Mouse (Mus musculus): ENCODE results near the gene Gabbr2. TPM values are rescaled to one million over a fixed set of nuclear protein-coding genes. Genes with fewer than 3 reads are reported as not detected.

Gene Gabbr2
- polyA plus RNA-seq, 1 experiment from 2014 or later: 0.04 TPM

DNA sequence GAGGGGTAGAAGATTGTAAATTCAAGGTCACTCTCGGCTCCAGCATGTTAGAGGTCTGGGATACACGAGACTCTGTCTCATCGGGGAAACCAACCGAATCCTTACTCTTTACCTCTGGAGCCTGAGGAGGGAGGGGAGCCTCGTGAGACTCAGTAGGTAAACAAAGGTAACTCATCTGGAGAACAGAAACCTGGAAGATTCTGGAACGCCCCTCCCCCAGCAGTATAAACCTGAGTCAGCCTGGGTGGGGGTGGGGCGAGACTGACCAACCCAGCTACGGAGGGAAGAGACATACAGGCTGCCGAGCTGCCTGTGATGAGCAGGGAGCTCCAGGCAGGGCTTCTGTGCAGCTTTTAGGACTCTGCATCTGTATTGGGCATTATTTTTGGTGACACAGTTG, 362.8 kb downstream of the Gabbr2 start:
- Histone ChIP-seq H3K36me3 (no peaks in the 10 kb centered on the region), H3K4me3 (no peak overlapping the region), H3K4me2 (peak overlapping the region; percentile 32; the same call in 1 of the 2 replicates), H3K9me3 (replicated peaks) (no peaks in the 10 kb centered on the region), H3K27me3 (no peaks in the 10 kb centered on the region), H3K27ac (no peak overlapping the region), H3K9ac (no peak overlapping the region), H3K4me1 (replicated peaks) (peaks cover 7% of the 10 kb centered on the region; the same call in 1 of the 2 replicates)
- 32% methylated on average over 9 of the region's 9 CpGs for WGBS
- ATAC-seq (replicated peaks; ENCODE audit: insufficient number of reproducible peaks, insufficient read depth, low FRiP score, low read depth): no peak

DNA sequence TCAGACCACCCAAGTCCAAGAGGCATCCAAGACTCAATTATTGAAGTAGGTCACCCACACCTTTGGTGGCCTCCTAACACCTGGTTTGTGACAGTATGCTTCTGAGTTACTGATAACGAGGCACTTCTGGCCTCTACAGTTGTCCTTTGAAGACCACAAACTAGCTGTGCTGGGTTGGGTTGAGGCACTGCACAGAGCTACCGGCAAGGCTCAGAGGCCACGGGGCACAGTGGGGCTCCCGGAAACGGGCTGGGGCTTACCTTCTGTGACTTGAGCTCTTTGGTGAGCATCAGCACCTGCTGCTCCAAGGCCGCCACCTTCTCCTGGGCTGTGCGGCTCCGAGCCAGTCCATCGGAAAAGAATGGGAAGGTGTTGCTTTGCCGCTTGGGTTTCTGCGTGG, 363.6 kb downstream of the Gabbr2 start:
- ATAC-seq (replicated peaks; ENCODE audit: insufficient number of reproducible peaks, insufficient read depth, low FRiP score, low read depth): no peak
- WGBS: 70% methylated on average over 11 of the region's 11 CpGs
- Histone ChIP-seq H3K4me3 (no peak overlapping the region), H3K27ac (no peak overlapping the region), H3K4me1 (replicated peaks) (peaks cover 7% of the 10 kb centered on the region; the same call in 1 of the 2 replicates), H3K9ac (no peak overlapping the region), H3K36me3 (no peaks in the 10 kb centered on the region), H3K27me3 (no peaks in the 10 kb centered on the region), H3K4me2 (no peak overlapping the region), H3K9me3 (replicated peaks) (no peaks in the 10 kb centered on the region)

DNA sequence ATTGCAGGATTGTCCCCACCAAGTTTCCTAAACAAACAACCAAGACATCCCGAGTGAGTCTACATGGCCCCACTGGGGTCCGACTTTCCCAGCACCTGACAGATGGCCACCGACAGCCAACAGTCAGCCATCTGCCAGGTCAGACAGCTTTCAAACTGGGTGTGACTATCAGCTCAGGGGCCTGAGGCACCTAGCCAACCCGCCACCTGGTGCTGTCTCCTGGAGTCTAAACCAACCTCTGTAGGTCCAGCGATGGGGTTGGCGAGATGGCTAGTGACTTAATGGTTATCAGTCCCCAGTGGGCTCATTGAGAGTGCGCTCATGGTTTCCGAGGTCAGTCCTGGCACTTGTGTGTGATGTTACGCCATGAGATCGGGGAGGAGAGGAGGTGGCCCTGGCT, 366.6 kb downstream of the Gabbr2 start:
- no peak overlapping the region for H3K4me3 ChIP-seq
- no peak for ATAC-seq (replicated peaks; ENCODE audit: insufficient number of reproducible peaks, insufficient read depth, low FRiP score, low read depth)
- no peaks in the 10 kb centered on the region for H3K36me3 ChIP-seq
- H3K9me3 ChIP-seq (replicated peaks): no peaks in the 10 kb centered on the region
- 73% methylated on average over 10 of the region's 10 CpGs for WGBS
- H3K9ac ChIP-seq: no peak overlapping the region
- no peak overlapping the region for H3K27ac ChIP-seq
- no peak overlapping the region for H3K4me2 ChIP-seq
- peaks cover 12% of the 10 kb centered on the region for H3K4me1 ChIP-seq (replicated peaks)
- H3K27me3 ChIP-seq: peaks cover 9% of the 10 kb centered on the region

DNA sequence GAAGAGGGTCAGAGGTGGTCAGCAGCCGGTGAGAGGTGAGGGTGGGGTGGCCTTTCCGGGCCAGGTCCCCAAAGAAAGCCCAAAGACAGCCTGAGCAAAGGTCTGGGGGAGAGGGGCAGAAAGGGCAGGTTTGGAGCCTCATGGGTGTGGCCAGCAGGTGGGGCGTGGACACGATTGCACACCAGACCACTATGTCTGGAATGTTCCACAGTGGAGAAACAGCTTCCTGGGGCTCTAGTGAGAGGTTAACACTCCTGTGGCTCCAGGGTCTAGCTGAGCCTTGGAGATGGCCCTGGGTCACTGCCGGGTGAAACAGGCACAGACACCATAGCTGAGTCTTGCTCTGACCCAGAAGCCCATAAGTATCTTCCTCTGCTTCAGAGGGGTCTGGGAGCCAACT, 368.7 kb downstream of the Gabbr2 start:
- 71% methylated on average over 5 of the region's 5 CpGs for WGBS
- no peak overlapping the region for H3K27ac ChIP-seq
- H3K4me1 ChIP-seq (replicated peaks): peaks cover 9% of the 10 kb centered on the region
- H3K36me3 ChIP-seq: no peaks in the 10 kb centered on the region
- no peak for ATAC-seq (replicated peaks; ENCODE audit: insufficient number of reproducible peaks, insufficient read depth, low FRiP score, low read depth)
- H3K4me3 ChIP-seq: no peak overlapping the region
- no peaks in the 10 kb centered on the region for H3K9me3 ChIP-seq (replicated peaks)
- peaks cover 27% of the 10 kb centered on the region for H3K27me3 ChIP-seq
- no peak overlapping the region for H3K4me2 ChIP-seq
- no peak overlapping the region for H3K9ac ChIP-seq

DNA sequence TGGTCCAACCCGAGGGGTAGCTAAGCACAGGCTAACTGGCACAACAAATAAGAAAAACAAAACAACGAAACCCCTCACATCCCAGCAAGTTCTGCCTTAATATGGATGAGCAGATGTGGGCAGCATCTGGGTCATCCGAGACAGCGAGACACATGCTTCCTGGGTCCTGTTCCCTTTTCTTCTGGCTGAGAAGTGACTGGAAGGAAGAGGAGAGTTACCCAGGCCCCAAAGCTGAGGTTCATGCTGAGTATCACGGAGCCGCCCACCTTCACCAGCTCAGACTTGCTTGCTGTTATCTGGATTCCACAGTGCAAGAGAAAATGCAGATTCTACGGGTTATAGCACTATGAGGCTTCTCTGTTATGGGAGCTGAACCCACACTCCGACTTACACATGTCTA, 370.7 kb downstream of the Gabbr2 start:
- Histone ChIP-seq H3K27me3 (peaks cover 39% of the 10 kb centered on the region), H3K4me1 (replicated peaks) (peaks cover 9% of the 10 kb centered on the region), H3K9me3 (replicated peaks) (no peaks in the 10 kb centered on the region), H3K27ac (no peak overlapping the region), H3K4me2 (no peak overlapping the region), H3K36me3 (no peaks in the 10 kb centered on the region), H3K4me3 (no peak overlapping the region), H3K9ac (no peak overlapping the region)
- WGBS: 72% methylated on average over 8 of the region's 8 CpGs
- no peak for ATAC-seq (replicated peaks; ENCODE audit: insufficient number of reproducible peaks, insufficient read depth, low FRiP score, low read depth)

DNA sequence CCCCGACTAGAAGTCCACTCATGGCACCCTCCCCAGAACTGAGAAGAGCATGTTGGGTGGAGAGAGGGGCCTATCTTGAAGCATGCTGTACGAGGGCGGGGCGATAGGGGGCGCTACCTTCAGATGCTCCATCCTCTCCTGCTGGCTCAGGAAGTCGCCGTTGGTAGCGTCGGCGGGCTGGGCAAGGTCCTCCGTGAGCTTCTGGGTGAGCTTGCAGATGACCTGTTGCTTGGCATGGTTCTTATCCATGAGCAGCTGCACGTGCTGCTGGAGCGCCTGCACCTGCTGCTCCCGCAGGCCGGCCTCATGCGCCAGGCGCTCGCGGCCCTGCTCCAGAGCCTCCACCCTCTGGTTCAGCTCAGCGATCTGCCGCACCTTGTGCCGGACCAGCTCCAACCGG, 371.3 kb downstream of the Gabbr2 start:
- H3K36me3 ChIP-seq: no peaks in the 10 kb centered on the region
- WGBS: 15% methylated on average over 23 of the region's 23 CpGs
- no peak for ATAC-seq (replicated peaks; ENCODE audit: insufficient number of reproducible peaks, insufficient read depth, low FRiP score, low read depth)
- no peaks in the 10 kb centered on the region for H3K9me3 ChIP-seq (replicated peaks)
- H3K4me3 ChIP-seq: no peak overlapping the region
- H3K27ac ChIP-seq: no peak overlapping the region
- no peak overlapping the region for H3K9ac ChIP-seq
- peak overlapping the region; percentile 3; the same call in 1 of the 2 replicates for H3K4me2 ChIP-seq
- peaks cover 9% of the 10 kb centered on the region for H3K4me1 ChIP-seq (replicated peaks)
- H3K27me3 ChIP-seq: peaks cover 42% of the 10 kb centered on the region

DNA sequence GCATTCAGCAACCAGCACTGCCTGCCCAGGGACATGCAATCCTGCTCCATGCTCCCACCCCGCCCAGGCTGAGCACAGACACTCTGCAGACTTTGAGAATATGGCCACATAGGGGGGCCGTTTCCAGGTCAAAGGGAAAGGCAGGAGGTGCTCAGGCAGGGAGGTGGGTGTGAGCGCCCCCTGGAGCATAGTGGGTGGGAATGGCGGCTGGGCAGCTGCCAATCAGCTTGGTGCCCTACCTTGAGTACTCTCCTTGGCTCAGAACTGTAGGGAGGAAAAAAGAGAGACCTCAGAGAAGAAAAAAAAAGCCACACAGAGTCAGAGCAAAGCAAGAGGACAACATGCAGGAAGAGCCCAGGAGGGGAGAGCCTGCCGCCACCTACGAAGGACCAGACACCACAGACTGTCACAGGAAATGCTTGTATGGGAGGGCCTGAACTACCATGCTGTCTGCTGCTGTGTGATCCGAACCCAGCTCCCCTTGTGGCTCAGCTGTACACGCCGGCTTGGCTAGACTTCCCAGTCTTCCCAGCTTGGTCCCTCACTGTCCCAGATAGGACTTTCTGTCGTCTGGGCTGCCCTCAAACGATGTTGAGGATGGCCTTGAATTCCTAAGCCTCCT, 373.4 kb downstream of the Gabbr2 start:
- H3K36me3 ChIP-seq: no peaks in the 10 kb centered on the region
- H3K27me3 ChIP-seq: peaks cover 60% of the 10 kb centered on the region
- H3K4me1 ChIP-seq (replicated peaks): peaks cover 11% of the 10 kb centered on the region
- no peak overlapping the region for H3K9ac ChIP-seq
- no peak overlapping the region for H3K4me3 ChIP-seq
- 56% methylated on average over 11 of the region's 11 CpGs for WGBS
- no peak overlapping the region for H3K27ac ChIP-seq
- no peak overlapping the region for H3K4me2 ChIP-seq
- ATAC-seq (replicated peaks; ENCODE audit: insufficient number of reproducible peaks, insufficient read depth, low FRiP score, low read depth): no peak
- H3K9me3 ChIP-seq (replicated peaks): no peaks in the 10 kb centered on the region

DNA sequence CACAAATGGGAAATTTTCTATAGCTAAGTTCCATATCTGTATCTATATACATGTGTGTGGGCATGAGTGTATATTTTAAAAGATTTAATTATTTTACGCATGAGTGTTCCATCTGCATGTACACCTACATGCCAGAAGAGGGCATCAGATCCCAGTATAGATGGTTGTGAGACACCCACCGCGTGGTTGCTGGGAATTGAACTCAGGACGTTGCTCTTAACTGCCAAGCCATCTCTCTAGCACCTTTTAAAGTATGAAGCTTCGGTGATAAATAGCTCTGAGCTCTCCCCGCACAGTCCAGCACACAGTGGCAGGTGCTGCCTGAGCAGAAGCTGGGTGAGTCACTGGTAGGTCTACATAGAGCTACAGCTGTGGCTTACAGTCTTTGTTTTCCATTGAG, 374.3 kb downstream of the Gabbr2 start:
- no peaks in the 10 kb centered on the region for H3K36me3 ChIP-seq
- no peaks in the 10 kb centered on the region for H3K9me3 ChIP-seq (replicated peaks)
- no peak overlapping the region for H3K9ac ChIP-seq
- 69% methylated on average over 6 of the region's 6 CpGs for WGBS
- peaks cover 68% of the 10 kb centered on the region for H3K27me3 ChIP-seq
- H3K4me2 ChIP-seq: no peak overlapping the region
- no peak for ATAC-seq (replicated peaks; ENCODE audit: insufficient number of reproducible peaks, insufficient read depth, low FRiP score, low read depth)
- no peak overlapping the region for H3K27ac ChIP-seq
- peaks cover 11% of the 10 kb centered on the region for H3K4me1 ChIP-seq (replicated peaks)
- H3K4me3 ChIP-seq: no peak overlapping the region

DNA sequence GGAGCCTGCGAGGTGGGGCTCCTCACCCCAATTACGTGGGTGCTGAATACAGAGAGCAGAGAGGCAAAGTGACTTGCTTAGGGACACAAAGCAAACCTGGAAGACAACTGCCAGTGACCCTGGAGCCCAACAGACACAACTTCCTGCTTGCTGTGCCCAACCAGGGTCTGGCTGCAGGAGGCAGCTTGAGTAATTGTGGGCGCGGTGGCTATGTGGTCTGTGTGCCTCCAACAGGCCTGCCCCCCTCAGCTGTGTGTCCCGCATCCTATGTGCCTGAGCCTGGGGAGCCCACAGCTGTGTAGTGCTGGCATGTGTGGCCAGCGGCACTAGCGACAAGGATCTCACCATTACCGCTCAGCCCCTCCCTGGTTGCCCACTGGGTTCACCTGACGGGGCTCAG, 377.0 kb downstream of the Gabbr2 start:
- 66% methylated on average over 9 of the region's 9 CpGs for WGBS
- no peak overlapping the region for H3K4me2 ChIP-seq
- no peak for ATAC-seq (replicated peaks; ENCODE audit: insufficient number of reproducible peaks, insufficient read depth, low FRiP score, low read depth)
- H3K9me3 ChIP-seq (replicated peaks): no peaks in the 10 kb centered on the region
- H3K27ac ChIP-seq: no peak overlapping the region
- 0 out of 2 replicates have a peak, but pooled peaks cover 10% of the 10 kb centered on the region for H3K4me1 ChIP-seq (replicated peaks)
- H3K4me3 ChIP-seq: no peak overlapping the region
- peaks cover 65% of the 10 kb centered on the region for H3K27me3 ChIP-seq
- no peaks in the 10 kb centered on the region for H3K36me3 ChIP-seq
- H3K9ac ChIP-seq: no peak overlapping the region

DNA sequence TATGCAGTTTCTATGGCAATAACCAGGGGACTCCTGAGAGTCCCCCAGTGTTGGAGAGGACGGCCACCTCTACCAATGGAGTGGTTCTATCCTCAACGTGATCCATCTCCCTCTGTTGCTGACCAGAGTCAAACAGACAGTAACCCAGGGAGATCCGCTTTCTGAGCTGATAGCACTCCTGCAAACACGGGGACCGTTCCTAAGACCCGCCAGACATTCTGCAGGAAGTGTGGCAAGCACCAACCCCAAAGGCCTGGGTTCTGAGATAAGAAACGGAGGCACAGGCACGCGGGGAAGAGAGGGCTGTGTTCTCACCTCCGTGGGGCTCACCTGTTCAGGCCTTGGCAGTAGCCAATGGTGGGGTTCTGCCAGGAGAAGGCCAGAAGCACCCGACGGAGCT, 378.1 kb downstream of the Gabbr2 start:
- no peaks in the 10 kb centered on the region for H3K36me3 ChIP-seq
- H3K27me3 ChIP-seq: peaks cover 65% of the 10 kb centered on the region
- H3K4me2 ChIP-seq: no peak overlapping the region
- H3K9ac ChIP-seq: no peak overlapping the region
- no peaks in the 10 kb centered on the region for H3K9me3 ChIP-seq (replicated peaks)
- ATAC-seq (replicated peaks; ENCODE audit: insufficient number of reproducible peaks, insufficient read depth, low FRiP score, low read depth): no peak
- 49% methylated on average over 12 of the region's 12 CpGs for WGBS
- H3K4me3 ChIP-seq: no peak overlapping the region
- H3K27ac ChIP-seq: no peak overlapping the region
- 0 out of 2 replicates have a peak, but pooled peaks cover 10% of the 10 kb centered on the region for H3K4me1 ChIP-seq (replicated peaks)

All from heart, embryonic 15.5 days (tissue).